Mouse (Mus musculus) myocyte (in vitro differentiated cells): ENCODE results near the gene Ncor2.

Experiments used
- E2F4 ChIP-seq: IDR thresholded peaks from one replicate; pipeline ENCODE4 v1.6.1; 2011; ENCODE audit warnings: mild to moderate bottlenecking, control low read depth, moderate library complexity; ENCODE audit not compliant: insufficient read depth
- MAX ChIP-seq: IDR thresholded peaks from one replicate; pipeline ENCODE4 v1.6.1; 2011; ENCODE audit warnings: low read depth, mild to moderate bottlenecking, control low read depth
- MYOD1 ChIP-seq, 3 experiments: IDR thresholded peaks; one replicate each; pipeline ENCODE4 v1.6.1; 2011; ENCODE audit warnings: control low read depth in 2 of 3, low read depth in 2 of 3, mild to moderate bottlenecking in 2 of 3, moderate library complexity in 1 of 3; ENCODE audit not compliant: insufficient read length in 2 of 3, control insufficient read depth in 1 of 3
- MYOG ChIP-seq, 3 experiments: IDR thresholded peaks; one replicate each; pipeline ENCODE4 v1.6.1; 2011; ENCODE audit warnings: control low read depth in 2 of 3, low read depth in 2 of 3, mild to moderate bottlenecking in 2 of 3; ENCODE audit not compliant: insufficient read length in 2 of 3, control insufficient read depth in 1 of 3, insufficient read depth in 1 of 3
- POLR2A ChIP-seq: IDR thresholded peaks from one replicate; pipeline ENCODE4 v1.6.1; 2011; ENCODE audit warnings: low read depth, mild to moderate bottlenecking, control low read depth, moderate library complexity; ENCODE audit not compliant: insufficient read length
- POLR2AphosphoS2 ChIP-seq: IDR thresholded peaks from one replicate; pipeline ENCODE4 v1.6.1; 2011; ENCODE audit warnings: low read depth, control low read depth; ENCODE audit not compliant: insufficient read length
- REST ChIP-seq: IDR thresholded peaks from one replicate; pipeline ENCODE4 v1.6.1; 2011; ENCODE audit warnings: mild to moderate bottlenecking, control low read depth, moderate library complexity; ENCODE audit not compliant: insufficient read depth, insufficient read length
- TCF12 ChIP-seq: IDR thresholded peaks from one replicate; pipeline ENCODE4 v1.6.1; 2011; ENCODE audit warnings: mild to moderate bottlenecking, control low read depth; ENCODE audit not compliant: poor library complexity, insufficient read depth, severe bottlenecking
- TCF3 ChIP-seq: IDR thresholded peaks from one replicate; pipeline ENCODE4 v1.6.1; 2011; ENCODE audit warnings: low read depth, control low read depth; ENCODE audit not compliant: insufficient read length
- USF1 ChIP-seq: IDR thresholded peaks from one replicate; pipeline ENCODE4 v1.6.1; 2011; ENCODE audit warnings: low read depth, mild to moderate bottlenecking, control low read depth, moderate library complexity

DNA sequence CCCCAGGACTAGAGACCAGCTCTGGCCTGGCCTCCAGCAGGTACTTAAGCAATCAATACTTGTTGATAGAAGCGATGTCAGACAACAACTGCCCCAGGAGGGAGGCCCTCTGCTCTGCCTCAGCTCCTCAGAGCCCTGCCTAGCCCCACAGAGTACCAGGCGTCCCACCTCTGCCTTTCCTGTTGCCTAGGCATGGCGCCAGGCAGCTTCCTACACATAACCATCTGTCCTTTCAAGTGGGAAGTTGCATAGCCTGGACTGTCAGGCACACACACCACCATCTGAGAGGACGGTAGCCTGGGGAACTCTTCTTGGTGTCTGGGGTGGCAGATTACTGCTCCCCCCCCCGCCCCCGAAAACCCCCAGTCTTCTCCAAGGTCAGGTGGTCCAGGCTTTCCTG is 182.2 kb downstream of the Ncor2 start:
- no peak for TF ChIP-seq MYOD1 (IDR thresholded peaks at IDR 0.05; ENCODE audit: control insufficient read depth in 1 of 3, insufficient read length in 2 of 3, low read depth in 2 of 3)
- no peak for TF ChIP-seq USF1
- TF ChIP-seq MAX = no peak
- TF ChIP-seq POLR2A = no peak
- no peak for TF ChIP-seq TCF12
- TF ChIP-seq POLR2AphosphoS2 = no peak
- no peak for TF ChIP-seq TCF3
- TF ChIP-seq MYOG (IDR thresholded peaks at IDR 0.05; ENCODE audit: control insufficient read depth in 1 of 3, insufficient read depth in 1 of 3, insufficient read length in 2 of 3, low read depth in 2 of 3) = no peak
- no peak for TF ChIP-seq E2F4
- no peak for TF ChIP-seq REST
